Mouse (Mus musculus): Measurements from ENCODE around the gene Ccr6. TPM values are rescaled to one million over a fixed set of nuclear protein-coding genes. Genes with fewer than 3 reads are reported as not detected.

Ccr6 gene
- total and polyA plus RNA-seq, 3 experiments: 1.5 to 8.0 (median 5.2) TPM

DNA sequence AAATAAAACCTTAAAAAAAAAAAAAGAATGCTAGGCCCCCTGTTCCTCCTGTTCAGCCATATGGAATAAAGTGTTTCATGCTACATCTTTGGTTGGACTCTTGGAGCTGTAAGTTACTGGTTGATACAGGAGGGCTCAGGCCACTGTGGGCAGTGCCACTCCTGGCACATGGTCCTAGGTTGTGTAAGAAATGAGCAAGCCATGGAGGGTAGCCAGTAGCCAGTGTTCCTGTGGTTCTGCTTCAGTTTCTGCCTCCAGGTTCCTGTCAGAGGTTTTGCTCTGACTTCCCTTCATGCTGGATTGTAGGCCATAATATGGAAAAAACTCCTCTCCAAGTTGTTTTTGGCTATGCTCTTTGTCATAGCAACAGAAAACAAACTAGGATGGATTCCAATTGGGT is 54.9 kb downstream of the Ccr6 start:
- in situ Hi-C loops (cut with MboI; ENCODE audit: low pct_ligation_motif_present, low pct_unique_long_range_greater_than_20kb, low sequenced_read_pairs) (no loop called here), dilution Hi-C loops (cut with MboI; ENCODE audit: extremely low pct_ligation_motif_present, extremely low pct_unique_long_range_greater_than_20kb, low sequenced_read_pairs) (no loop called here)
- Histone ChIP-seq H3K9ac (ENCODE audit: insufficient read depth, low read depth) (no peak overlapping the region), H3K9me3 (replicated peaks; ENCODE audit: low read length) (no peaks in the 10 kb centered on the region), H3K27ac (ENCODE audit: insufficient read depth, low read depth) (no peak overlapping the region), H3K27me3 (replicated peaks) (no peaks in the 10 kb centered on the region), H3K79me2 (replicated peaks; ENCODE audit: control insufficient read depth, extremely low read depth, insufficient read depth, poor library complexity, severe bottlenecking) (no peaks in the 10 kb centered on the region; the same call in 1 of the 2 replicates), H3K4me3 (replicated peaks in 1 of 3; ENCODE audit: low read depth in 2 of 3, low read length in 2 of 3, poor library complexity in 1 of 3) (no peak overlapping the region), H3K4me2 (ENCODE audit: insufficient read depth, low read depth, poor library complexity, severe bottlenecking) (no peak overlapping the region), H3K36me3 (replicated peaks in 1 of 2; ENCODE audit: control insufficient read depth in 1 of 2, insufficient read depth in 1 of 2, low read length in 1 of 2) (peaks cover 2 to 49% of the 10 kb centered on the region in 2 experiments), H3K4me1 (ENCODE audit: control insufficient read depth in 1 of 2, insufficient read depth in 2 of 2) (peaks cover 0 to 28% of the 10 kb centered on the region in 2 experiments; a peak in 2 of 4 replicates)
- no peak for DNase-seq (ENCODE audit: extremely low read depth)
- TF ChIP-seq KAT2A (IDR thresholded peaks at IDR 0.05; ENCODE audit: insufficient replicate concordance, low read length) (no peak), NELFE (IDR thresholded peaks at IDR 0.05; ENCODE audit: low read depth, low read length) (no peak), TBP (conservative IDR thresholded peaks at IDR 0.05; ENCODE audit: low read depth, low read length) (no peak), CHD1 (IDR thresholded peaks at IDR 0.05; ENCODE audit: low read depth, low read length) (no peak), POLR2A (IDR thresholded peaks at IDR 0.05; ENCODE audit: low read depth, low read length) (no peak), MAFK (IDR thresholded peaks at IDR 0.05; ENCODE audit: insufficient replicate concordance, low read length) (no peak), EP300 (IDR thresholded peaks at IDR 0.05; ENCODE audit: low read length) (no peak), SIN3A (IDR thresholded peaks at IDR 0.05; ENCODE audit: low read length) (no peak), RAD21 (IDR thresholded peaks at IDR 0.05; ENCODE audit: low read depth, low read length) (no peak), ZMIZ1 (IDR thresholded peaks at IDR 0.05; ENCODE audit: low read depth, low read length) (no peak), JUND (conservative IDR thresholded peaks at IDR 0.05; ENCODE audit: low read depth, low read length) (no peak), USF2 (conservative IDR thresholded peaks at IDR 0.05; ENCODE audit: low read depth, low read length) (no peak), MAX (IDR thresholded peaks at IDR 0.05; ENCODE audit: low read length) (no peak), ZC3H11A (IDR thresholded peaks at IDR 0.05; ENCODE audit: low read depth, low read length) (no peak), MAZ (IDR thresholded peaks at IDR 0.05; ENCODE audit: low read depth, low read length) (no peak), UBTF (IDR thresholded peaks at IDR 0.05; ENCODE audit: low read depth, low read length) (no peak), ETS1 (conservative IDR thresholded peaks at IDR 0.05; ENCODE audit: low read depth, low read length) (no peak), MXI1 (IDR thresholded peaks at IDR 0.05; ENCODE audit: low read depth, low read length) (no peak), CHD2 (IDR thresholded peaks at IDR 0.05; ENCODE audit: low read length) (no peak)

DNA sequence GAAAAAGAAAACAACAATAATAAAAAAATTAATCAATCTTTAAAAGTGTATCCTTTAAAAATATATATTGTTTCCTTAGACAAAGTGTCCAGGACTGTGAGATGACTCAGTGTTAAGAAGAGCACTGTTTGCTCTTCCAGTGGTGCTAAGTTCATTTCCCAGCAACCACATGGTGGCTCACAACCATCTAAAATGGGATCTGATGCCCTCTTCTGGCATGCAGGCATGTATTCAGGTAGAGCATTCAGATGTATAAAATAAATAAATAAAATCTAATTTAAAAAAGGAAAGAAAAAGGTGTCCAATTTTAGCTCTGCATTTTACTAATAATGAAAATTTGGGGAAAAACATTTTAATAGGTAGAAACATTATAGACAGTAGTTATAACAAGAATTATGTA is 60.0 kb downstream of the Ccr6 start:
- no peak overlapping the region for H3K4me3 ChIP-seq (replicated peaks in 1 of 3; ENCODE audit: low read depth in 2 of 3, low read length in 2 of 3, poor library complexity in 1 of 3)
- in situ Hi-C loops (cut with MboI; ENCODE audit: low pct_ligation_motif_present, low pct_unique_long_range_greater_than_20kb, low sequenced_read_pairs): no loop called here
- H3K79me2 ChIP-seq (replicated peaks; ENCODE audit: control insufficient read depth, extremely low read depth, insufficient read depth, poor library complexity, severe bottlenecking): no peaks in the 10 kb centered on the region
- no peak overlapping the region for H3K4me2 ChIP-seq (ENCODE audit: insufficient read depth, low read depth, poor library complexity, severe bottlenecking)
- no peaks in the 10 kb centered on the region for H3K9me3 ChIP-seq (replicated peaks; ENCODE audit: low read length)
- DNase-seq (ENCODE audit: extremely low read depth): no peak
- H3K4me1 ChIP-seq (ENCODE audit: control insufficient read depth in 1 of 2, insufficient read depth in 2 of 2): peaks cover 0 to 49% of the 10 kb centered on the region in 2 experiments; a peak in 2 of 4 replicates
- no peak overlapping the region for H3K27ac ChIP-seq (ENCODE audit: insufficient read depth, low read depth)
- no peaks in the 10 kb centered on the region for H3K27me3 ChIP-seq (replicated peaks)
- no peak overlapping the region for H3K9ac ChIP-seq (ENCODE audit: insufficient read depth, low read depth)
- H3K36me3 ChIP-seq (replicated peaks in 1 of 2; ENCODE audit: control insufficient read depth in 1 of 2, insufficient read depth in 1 of 2, low read length in 1 of 2): peaks cover 2 to 45% of the 10 kb centered on the region in 2 experiments
- peak; percentile 66; the same call in 1 of the 2 replicates for TF ChIP-seq MYC (IDR thresholded peaks at IDR 0.05; ENCODE audit: low read depth, low read length)
- TF ChIP-seq POLR2A (IDR thresholded peaks at IDR 0.05; ENCODE audit: low read depth, low read length): no peak
- peak in 1 of 2 experiments; percentile 69; a peak in 2 of 4 replicates for TF ChIP-seq CTCF (conservative IDR thresholded peaks at IDR 0.05 in 1 of 2, IDR thresholded peaks at IDR 0.05 in 1 of 2; ENCODE audit: low read depth in 2 of 2, low read length in 2 of 2)
- TF ChIP-seq RAD21 (IDR thresholded peaks at IDR 0.05; ENCODE audit: low read depth, low read length): peak; percentile 38
- TF ChIP-seq KAT2A (IDR thresholded peaks at IDR 0.05; ENCODE audit: insufficient replicate concordance, low read length): no peak
- TF ChIP-seq ZC3H11A (IDR thresholded peaks at IDR 0.05; ENCODE audit: low read depth, low read length): no peak
- TF ChIP-seq MAFK (IDR thresholded peaks at IDR 0.05; ENCODE audit: insufficient replicate concordance, low read length): no peak
- TF ChIP-seq ZNF384 (IDR thresholded peaks at IDR 0.05; ENCODE audit: low read depth, low read length): no peak
- TF ChIP-seq RCOR1 (conservative IDR thresholded peaks at IDR 0.05; ENCODE audit: low read depth, low read length): no peak
- no peak for TF ChIP-seq PAX5 (IDR thresholded peaks at IDR 0.05; ENCODE audit: low read length)
- no peak for TF ChIP-seq ELF1 (IDR thresholded peaks at IDR 0.05; ENCODE audit: low read depth, low read length)
- TF ChIP-seq MAX (IDR thresholded peaks at IDR 0.05; ENCODE audit: low read length): no peak
- no peak for TF ChIP-seq TCF12 (IDR thresholded peaks at IDR 0.05; ENCODE audit: low read depth, low read length)
- TF ChIP-seq CHD2 (IDR thresholded peaks at IDR 0.05; ENCODE audit: low read length): no peak
- peak; percentile 48 for TF ChIP-seq SMC3 (IDR thresholded peaks at IDR 0.05; ENCODE audit: low read depth, low read length)
- dilution Hi-C loops (cut with MboI; ENCODE audit: extremely low pct_ligation_motif_present, extremely low pct_unique_long_range_greater_than_20kb, low sequenced_read_pairs): no loop called here

Measured in CH12.LX (cell line).